ENCODE assay signal across 8 mouse cellular contexts in genomic region chr12:54654741-54655140, GRCm38 (mm10). TPM values are rescaled to one million over a fixed set of nuclear protein-coding genes. Genes with fewer than 3 reads are reported as not detected.
DNase-seq lines count a peak whose midpoint lies in the region; ATAC-seq and TF ChIP-seq lines count a peak whose summit lies in the region.

No protein-coding gene starts in this region.

- intact Hi-C loops in gastrocnemius, adult 2 months (cut with DNase I): no loop called here

- TF ChIP-seq POLR2A in MEL (IDR thresholded peaks at IDR 0.05; ENCODE audit: control insufficient read depth in 1 of 2, insufficient read depth in 1 of 2, low read depth in 1 of 2, low read length in 2 of 2, poor library complexity in 1 of 2): no peak

- H3K9me3 ChIP-seq in MEL (replicated peaks; ENCODE audit: insufficient read depth, low read length): no peaks in the 10 kb centered on the region
- no peaks in the 10 kb centered on the region for H3K9me3 ChIP-seq in hindbrain, embryonic 13.5 days
- no peaks in the 10 kb centered on the region for H3K9me3 ChIP-seq in midbrain, embryonic 12.5 days

- no peak for DNase-seq in gastrocnemius, adult 2 months
- DNase-seq in gastrocnemius, adult 18-20 months (ENCODE audit: low spot score): no peak
- peak; percentile 70 for DNase-seq in MEL (ENCODE audit: low read depth, low spot score)
- DNase-seq in layer of hippocampus, postnatal 36 days: no peak
- DNase-seq in cerebellum, adult 18-20 months: no peak

- H3K4me2 ChIP-seq in hindbrain, embryonic 13.5 days: peak overlapping the region; percentile 65
- H3K4me2 ChIP-seq in midbrain, embryonic 12.5 days (replicated peaks): peak overlapping the region; percentile 76

- peaks cover 13 to 17% of the 10 kb centered on the region in 2 experiments for H3K4me1 ChIP-seq in MEL (ENCODE audit: control insufficient read depth in 1 of 2, insufficient read depth in 2 of 2, low read length in 2 of 2)
- peaks cover 41% of the 10 kb centered on the region for H3K4me1 ChIP-seq in hindbrain, embryonic 13.5 days (replicated peaks)
- H3K4me1 ChIP-seq in midbrain, embryonic 12.5 days: peaks cover 22% of the 10 kb centered on the region

- ATAC-seq in hindbrain, embryonic 13.5 days (ENCODE audit: low FRiP score): no peak
- no peak for ATAC-seq in midbrain, embryonic 12.5 days (ENCODE audit: low FRiP score, low read depth)
- ATAC-seq in erythroid progenitor cell, adult 5-6 weeks (replicated peaks; ENCODE audit: low FRiP score, poor library complexity, severe bottlenecking): no peak

- no peak for TF ChIP-seq RAD21 in MEL (IDR thresholded peaks at IDR 0.05; ENCODE audit: low read depth, low read length)

- H3K79me2 ChIP-seq in MEL (ENCODE audit: control insufficient read depth, insufficient read depth, low read length, poor library complexity): peaks cover 29% of the 10 kb centered on the region

- H3K27me3 ChIP-seq in MEL (ENCODE audit: control insufficient read depth in 1 of 2, insufficient read depth in 2 of 2, low read length in 2 of 2): no peaks in the 10 kb centered on the region
- 0 out of 2 replicates have a peak, but pooled peaks cover 2% of the 10 kb centered on the region for H3K27me3 ChIP-seq in hindbrain, embryonic 13.5 days
- H3K27me3 ChIP-seq in midbrain, embryonic 12.5 days: no peaks in the 10 kb centered on the region

- peak overlapping the region; percentile 83 for H3K9ac ChIP-seq in MEL (ENCODE audit: control insufficient read depth, low read depth, low read length, poor library complexity, severe bottlenecking)
- peak overlapping the region; percentile 40; the same call in 1 of the 2 replicates for H3K9ac ChIP-seq in hindbrain, embryonic 13.5 days
- H3K9ac ChIP-seq in midbrain, embryonic 12.5 days (replicated peaks): no peak overlapping the region

- no peak overlapping the region; the same call in 1 of the 2 replicates for H3K27ac ChIP-seq in gastrocnemius, adult 2 months
- H3K27ac ChIP-seq in MEL (ENCODE audit: control insufficient read depth, low read depth, low read length): peak overlapping the region; percentile 79
- no peak overlapping the region for H3K27ac ChIP-seq in hindbrain, embryonic 13.5 days
- H3K27ac ChIP-seq in midbrain, embryonic 12.5 days (replicated peaks): no peak overlapping the region

- TF ChIP-seq EP300 in MEL (IDR thresholded peaks at IDR 0.05; ENCODE audit: low read depth in 1 of 2, low read length in 2 of 2): no peak

- peak overlapping the region; percentile 3 for H3K4me3 ChIP-seq in gastrocnemius, adult 2 months
- H3K4me3 ChIP-seq in MEL (ENCODE audit: control insufficient read depth in 1 of 2, insufficient read depth in 1 of 2, low read depth in 2 of 2, low read length in 2 of 2): peak overlapping the region; percentile 37 to 81
- peak overlapping the region; percentile 58 for H3K4me3 ChIP-seq in hindbrain, embryonic 13.5 days
- 0 out of 2 replicates have a peak overlapping the region, but pooled peaks have one; percentile 73 for H3K4me3 ChIP-seq in midbrain, embryonic 12.5 days

- peaks cover 3 to 21% of the 10 kb centered on the region in 2 experiments; a peak in 3 of 4 replicates for H3K36me3 ChIP-seq in MEL (ENCODE audit: control insufficient read depth in 1 of 2, insufficient read depth in 2 of 2, low read length in 2 of 2)
- H3K36me3 ChIP-seq in hindbrain, embryonic 13.5 days: peaks cover 7% of the 10 kb centered on the region
- H3K36me3 ChIP-seq in midbrain, embryonic 12.5 days: 0 out of 2 replicates have a peak, but pooled peaks cover 6% of the 10 kb centered on the region

- 95% methylated on average over 1 of the region's 1 CpGs for WGBS in hindbrain, embryonic 13.5 days
- WGBS in midbrain, embryonic 12.5 days: 88% methylated on average over 1 of the region's 1 CpGs

- TF ChIP-seq CTCF in gastrocnemius, adult 2 months (IDR thresholded peaks at IDR 0.05): no peak
- no peak for TF ChIP-seq CTCF in MEL (IDR thresholded peaks at IDR 0.05 in 2 of 3, conservative IDR thresholded peaks at IDR 0.05 in 1 of 3; ENCODE audit: control insufficient read depth in 1 of 3, insufficient read depth in 1 of 3, low read depth in 2 of 3, low read length in 3 of 3, poor library complexity in 1 of 3, severe bottlenecking in 1 of 3)

TF ChIP-seq in MEL, 35 proteins besides CTCF, POLR2A, EP300 and RAD21:
- TF ChIP-seq CHD1 (IDR thresholded peaks at IDR 0.05; ENCODE audit: low read depth, low read length) (peak; percentile 66; the same call in 1 of the 2 replicates), UBTF (IDR thresholded peaks at IDR 0.05; ENCODE audit: borderline replicate concordance, insufficient read depth, low read depth, low read length) (no peak), CHD2 (IDR thresholded peaks at IDR 0.05; ENCODE audit: low read length) (no peak), ETS1 (IDR thresholded peaks at IDR 0.05; ENCODE audit: low read depth, low read length) (peak; percentile 44; the same call in 1 of the 2 replicates), TBP (IDR thresholded peaks at IDR 0.05; ENCODE audit: low read depth, low read length) (no peak), ZMIZ1 (IDR thresholded peaks at IDR 0.05; ENCODE audit: low read depth, low read length) (no peak), MAZ (IDR thresholded peaks at IDR 0.05; ENCODE audit: low read depth, low read length) (no peak), ZKSCAN1 (IDR thresholded peaks at IDR 0.05; ENCODE audit: low read depth, low read length) (no peak), MEF2A (IDR thresholded peaks at IDR 0.05; ENCODE audit: extremely low read depth, insufficient replicate concordance, low read depth, low read length, poor library complexity, severe bottlenecking) (no peak), E2F4 (IDR thresholded peaks at IDR 0.05; ENCODE audit: borderline replicate concordance, low read depth, low read length) (no peak), NELFE (IDR thresholded peaks at IDR 0.05; ENCODE audit: low read depth, low read length) (no peak), GATA1 (IDR thresholded peaks at IDR 0.05; ENCODE audit: low read depth, low read length) (no peak)

RNA-seq across cellular contexts. Expression of gene Sptssa, which starts 1.6 kb away (rescaled TPM):
- total RNA-seq in gastrocnemius, adult 2 months (2021): 10 to 100 TPM; 13.7 to 20.3 TPM
- total RNA-seq in gastrocnemius, adult 18-20 months (2021): 10 to 100 TPM; 15.8 TPM
- total RNA-seq in MEL (2012; rRNA removed): 58.1 and 88.4 TPM in 2 replicates
- polyA plus RNA-seq in MEL (2012; ENCODE audit: insufficient read depth in 1 of 2, insufficient read length in 2 of 2, low read depth in 1 of 2, low replicate concordance in 2 of 2, missing spikeins in 1 of 2): 100 to 1,000 TPM in 1 of 2 experiments, not detected in 1; 166 TPM
- polyA plus RNA-seq in hindbrain, embryonic 13.5 days (2015; fragmentation: Nextera tagmentation; extraction: Ambion mirVana): 182 and 193 TPM in 2 replicates
- polyA plus RNA-seq in midbrain, embryonic 12.5 days (2016; fragmentation: Nextera tagmentation; extraction: Ambion mirVana): 165 and 176 TPM in 2 replicates
- total RNA-seq in erythroid progenitor cell, adult 5-6 weeks (2015; ENCODE audit: low replicate concordance): 42.3 and 45.8 TPM in 2 replicates
- 12.9 and 34.0 TPM in 2 replicates for total RNA-seq in erythroid progenitor cell, adult 5-6 weeks (2017; ENCODE audit: low replicate concordance)
- 10 to 100 TPM; 24.2 to 27.5 TPM for total RNA-seq in layer of hippocampus, postnatal 36 days (2021)

RNA-seq across cellular contexts. Expression of gene Eapp, which starts 41.0 kb away (rescaled TPM):
- total RNA-seq in gastrocnemius, adult 2 months (2021): 10 to 100 TPM; 17.8 to 18.5 TPM
- total RNA-seq in gastrocnemius, adult 18-20 months (2021): 10 to 100 TPM; 17.1 to 18.5 TPM
- 45.6 and 50.4 TPM in 2 replicates for total RNA-seq in MEL (2012; rRNA removed)
- polyA plus RNA-seq in MEL (2012; ENCODE audit: insufficient read depth in 1 of 2, insufficient read length in 2 of 2, low read depth in 1 of 2, low replicate concordance in 2 of 2, missing spikeins in 1 of 2): 10 to 100 TPM in 1 of 2 experiments, not detected in 1; 50.7 TPM
- polyA plus RNA-seq in hindbrain, embryonic 13.5 days (2015; fragmentation: Nextera tagmentation; extraction: Ambion mirVana): 90.3 and 97.2 TPM in 2 replicates
- 71.5 and 78.5 TPM in 2 replicates for polyA plus RNA-seq in midbrain, embryonic 12.5 days (2016; fragmentation: Nextera tagmentation; extraction: Ambion mirVana)
- total RNA-seq in erythroid progenitor cell, adult 5-6 weeks (2015; ENCODE audit: low replicate concordance): 46.1 and 46.9 TPM in 2 replicates
- total RNA-seq in erythroid progenitor cell, adult 5-6 weeks (2017; ENCODE audit: low replicate concordance): 24.0 and 48.3 TPM in 2 replicates
- 10 to 100 TPM; 42.7 to 47.1 TPM for total RNA-seq in layer of hippocampus, postnatal 36 days (2021)

Comparison
In these comparisons a context has a peak if more than half of its experiments do, and no peak if none do; other contexts are left out.
1. H3K4me3 ChIP-seq: peak in every context shown above with its lines; median percentile 73 in midbrain, embryonic 12.5 days; 59 in MEL; 58 in hindbrain, embryonic 13.5 days; 3 in gastrocnemius, adult 2 months.